8 mouse cellular contexts compared by ENCODE assay signal in genomic region chr15:27665392-27665911, GRCm38 (mm10). TPM values are rescaled to one million over a fixed set of nuclear protein-coding genes. Genes with fewer than 3 reads are reported as not detected.
DNase-seq lines count a peak whose midpoint lies in the region; ATAC-seq lines count a peak whose summit lies in the region.

No protein-coding gene starts in this region.

- DNase-seq in adrenal gland, postnatal 10 days = peak; percentile 16
- DNase-seq in adrenal gland, adult 2 months = no peak
- DNase-seq in ovary, postnatal 14 days (ENCODE audit: low spot score) = peak; percentile 25
- no peak for DNase-seq in ovary, postnatal 10 days (ENCODE audit: low spot score)
- peak; percentile 34 for DNase-seq in gastrocnemius, postnatal 10 days
- DNase-seq in kidney, postnatal 14 days = peak; percentile 55

- H3K9me3 ChIP-seq in neural tube, embryonic 14.5 days (ENCODE audit: control insufficient read depth, low read length) = no peaks in the 10 kb centered on the region

- no peaks in the 10 kb centered on the region for H3K36me3 ChIP-seq in neural tube, embryonic 14.5 days (ENCODE audit: control insufficient read depth, insufficient read depth, low read length)

- H3K4me2 ChIP-seq in neural tube, embryonic 14.5 days (ENCODE audit: low read depth, low read length) = peak overlapping the region; percentile 34

- no peak overlapping the region for H3K27ac ChIP-seq in neural tube, embryonic 14.5 days (ENCODE audit: low read depth, low read length)

- WGBS in neural tube, embryonic 14.5 days = 47% methylated on average over 21 of the region's 21 CpGs

- H3K9ac ChIP-seq in neural tube, embryonic 14.5 days (replicated peaks; ENCODE audit: low read depth, low read length) = no peak overlapping the region

- no peaks in the 10 kb centered on the region for H3K27me3 ChIP-seq in neural tube, embryonic 14.5 days (ENCODE audit: control insufficient read depth, insufficient read depth, low read length)

- H3K4me1 ChIP-seq in neural tube, embryonic 14.5 days (ENCODE audit: control insufficient read depth, insufficient read depth, low read length) = no peaks in the 10 kb centered on the region

- no peak overlapping the region for H3K4me3 ChIP-seq in neural tube, embryonic 14.5 days (ENCODE audit: low read depth, low read length)

- peak; percentile 52 for ATAC-seq in neural tube, embryonic 14.5 days (ENCODE audit: low read depth)
- no peak for ATAC-seq in erythroblast, adult 5-6 weeks (replicated peaks; ENCODE audit: low FRiP score, poor library complexity, severe bottlenecking)

RNA-seq across cellular contexts. Expression of gene Otulinl, which starts 15.9 kb away (rescaled TPM):
- 1 to 10 TPM; 7.6 to 8.4 TPM for total RNA-seq in adrenal gland, postnatal 10 days (2021)
- total RNA-seq in adrenal gland, adult 2 months (2021) = 1 to 10 TPM; 4.4 to 5.0 TPM
- 1.2 and 1.5 TPM in 2 replicates for polyA plus RNA-seq in adrenal gland, adult 2 months (2012; rRNA removed)
- 1 to 10 TPM; 2.3 to 3.6 TPM for total RNA-seq in gastrocnemius, postnatal 10 days (2021)
- 11.2 and 15.6 TPM in 2 replicates for polyA plus RNA-seq in neural tube, embryonic 14.5 days (2014; fragmentation: Nextera tagmentation; extraction: Ambion mirVana)
- 9.2 and 13.4 TPM in 2 replicates for total RNA-seq in erythroblast, adult 5-6 weeks (2015; ENCODE audit: low replicate concordance)
- 3.7 and 7.5 TPM in 2 replicates for total RNA-seq in erythroblast, adult 5-6 weeks (2017; ENCODE audit: low replicate concordance)

RNA-seq across cellular contexts. Expression of gene Otulin, which starts 35.0 kb away (rescaled TPM):
- 10 to 100 TPM; 32.8 to 35.7 TPM for total RNA-seq in adrenal gland, postnatal 10 days (2021)
- total RNA-seq in adrenal gland, adult 2 months (2021) = 10 to 100 TPM; 34.7 to 38.7 TPM
- polyA plus RNA-seq in adrenal gland, adult 2 months (2012; rRNA removed) = 19.4 and 31.2 TPM in 2 replicates
- total RNA-seq in gastrocnemius, postnatal 10 days (2021) = 10 to 100 TPM; 19.5 to 22.9 TPM
- 29.5 and 32.7 TPM in 2 replicates for polyA plus RNA-seq in neural tube, embryonic 14.5 days (2014; fragmentation: Nextera tagmentation; extraction: Ambion mirVana)
- 18.4 and 52.8 TPM in 2 replicates for total RNA-seq in erythroblast, adult 5-6 weeks (2015; ENCODE audit: low replicate concordance)
- 11.2 and 11.8 TPM in 2 replicates for total RNA-seq in erythroblast, adult 5-6 weeks (2017; ENCODE audit: low replicate concordance)

Comparison
In these comparisons a context has a peak if more than half of its experiments do, and no peak if none do; other contexts are left out.
1. DNase-seq: peak in adrenal gland, postnatal 10 days (single experiment), ovary, postnatal 14 days (single experiment), gastrocnemius, postnatal 10 days (single experiment) and kidney, postnatal 14 days (single experiment); none in adrenal gland, adult 2 months (single experiment) and ovary, postnatal 10 days (single experiment).